ENCODE assay signal across 8 mouse cellular contexts in the genomic region with DNA sequence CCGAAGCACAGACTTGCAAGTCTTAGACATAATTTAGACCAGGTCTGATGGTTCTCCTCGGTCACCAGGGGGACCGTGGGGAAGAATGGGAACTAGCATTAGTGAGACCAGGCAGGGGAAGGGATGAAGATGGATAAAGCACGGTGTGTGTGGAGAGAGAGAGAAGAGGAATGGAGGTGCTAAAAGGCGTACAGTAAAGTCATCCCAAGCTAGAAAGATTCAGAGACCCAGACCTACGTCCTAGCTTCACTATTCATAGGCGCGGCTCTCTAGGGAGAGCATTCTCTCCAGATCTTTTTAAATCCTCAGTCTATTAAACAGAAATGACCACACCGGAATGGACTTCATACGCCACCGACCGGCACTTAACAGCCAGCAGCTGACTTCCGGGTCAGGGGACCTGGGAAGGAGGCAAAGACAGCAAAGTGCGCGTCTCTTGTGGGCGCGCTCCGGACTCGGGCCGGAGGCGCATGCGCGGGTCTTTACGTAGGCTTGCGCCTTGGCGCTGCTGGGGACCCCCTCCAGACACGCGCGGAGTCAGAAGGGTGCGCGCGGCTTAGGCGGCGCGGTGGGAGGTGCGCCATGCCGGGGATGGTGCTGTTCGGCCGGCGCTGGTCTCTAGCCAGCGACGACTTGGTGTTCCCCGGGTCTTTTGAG. TPM values are rescaled to one million over a fixed set of nuclear protein-coding genes. Genes with fewer than 3 reads are reported as not detected.
DNase-seq lines count a peak whose midpoint lies in the region; ATAC-seq lines count a peak whose summit lies in the region.

A gene (plus strand): TSS at position 485 of the 657 bp plus-strand sequence.

- peak within 1 kb of the TSS; percentile 70 for H3K4me2 ChIP-seq in hindbrain, embryonic 15.5 days

- H3K27me3 ChIP-seq in hindbrain, embryonic 15.5 days = no peaks in the 10 kb centered on the region

- peak; percentile 85 for DNase-seq in R1 (ENCODE audit: low read depth, low spot score)
- DNase-seq in cerebellum, postnatal 25 days = peak; percentile 91 to 95
- DNase-seq in frontal cortex, postnatal 36 days (ENCODE audit: low spot score in 2 of 2) = peak; percentile 85 to 93
- DNase-seq in left cerebral cortex, adult 11 months (ENCODE audit: low spot score) = peak; percentile 87
- peak; percentile 90 to 94 for DNase-seq in lung, postnatal 4 days
- DNase-seq in retina, postnatal 7 days (ENCODE audit: low read depth, low spot score) = peak; percentile 87
- peak; percentile 76 for DNase-seq in urinary bladder, adult 2 months (ENCODE audit: low spot score)

- peak within 1 kb of the TSS; percentile 62 for H3K4me3 ChIP-seq in hindbrain, embryonic 15.5 days

- H3K36me3 ChIP-seq in hindbrain, embryonic 15.5 days = peaks cover 14% of the 10 kb centered on the region

- H3K27ac ChIP-seq in hindbrain, embryonic 15.5 days (replicated peaks) = peak within 1 kb of the TSS; percentile 67

- 2% methylated on average over 43 of the region's 43 CpGs for WGBS in hindbrain, embryonic 15.5 days

- ATAC-seq in hindbrain, embryonic 15.5 days (ENCODE audit: low FRiP score, low read depth) = peak; percentile 98

- H3K9ac ChIP-seq in hindbrain, embryonic 15.5 days = peak within 1 kb of the TSS; percentile 63

- H3K9me3 ChIP-seq in hindbrain, embryonic 15.5 days = no peaks in the 10 kb centered on the region

- H3K4me1 ChIP-seq in hindbrain, embryonic 15.5 days (replicated peaks) = peaks cover 17% of the 10 kb centered on the region

RNA-seq across cellular contexts. Expression of the gene that starts here (rescaled TPM):
- polyA plus RNA-seq in hindbrain, embryonic 15.5 days (2015; fragmentation: Nextera tagmentation; extraction: Ambion mirVana) = 20.7 and 21.4 TPM in 2 replicates
- polyA plus RNA-seq in urinary bladder, adult 2 months (2012; rRNA removed) = 22.1 and 26.7 TPM in 2 replicates

Comparison
In these comparisons a context has a peak if more than half of its experiments do, and no peak if none do; other contexts are left out.
1. Peak in every context shown above with its lines: DNase-seq, ATAC-seq, H3K4me3 ChIP-seq and H3K27ac ChIP-seq.